Mouse (Mus musculus) layer of hippocampus, postnatal 14 days (tissue): ENCODE measurements around the gene Tmem164. TPM values are rescaled to one million over a fixed set of nuclear protein-coding genes. Genes with fewer than 3 reads are reported as not detected.
"Not testable (repeated sequence)": the region's sequence is repeated elsewhere in the genome, so short reads cannot be mapped to it uniquely, and the experiment has no call there.

Experiments used
- DNase-seq, 2 experiments: peaks; one replicate each; pipeline ENCODE4 v3.0.0; 2021 to 2022; ENCODE audit warnings: low spot score in 2 of 2, mixed read lengths in 1 of 2
- long read RNA-seq, 2 experiments: library from polyadenylated mRNA; stranded (forward); transcript quantifications; one replicate each; pipeline ENCODE4 v2.0.0; 2021
- total RNA-seq, 2 experiments: library from RNA; stranded (reverse); gene quantifications; 2 replicates each; pipeline ENCODE4 v1.2.3; 2021

The Tmem164 gene
- 10 to 100 TPM; 25.8 to 27.0 TPM for total RNA-seq
- long read RNA-seq, experiment 1, full-length matches to known transcripts: 5 of 26 reads
- long read RNA-seq, experiment 1, partial matches to known transcripts: 9 of 26 reads
- long read RNA-seq, experiment 1, other reads (novel, unspliced or antisense): 12 of 26 reads
- long read RNA-seq, experiment 2, full-length matches to known transcripts: 5 of 24 reads
- long read RNA-seq, experiment 2, partial matches to known transcripts: 9 of 24 reads
- long read RNA-seq, experiment 2, other reads (novel, unspliced or antisense): 10 of 24 reads

- peak; percentile 47 to 56 for DNase-seq
These were observed at the start of gene Tmem164 for GRCm38 (mm10) chrX:142681056-142681615. Tmem164 (plus strand) TSS chrX:142681406.

- DNase-seq: not testable (repeated sequence)
These were observed 48.2 kb upstream of the Tmem164 start for GRCm38 (mm10) chrX:142632990-142633389.

GRCm38 (mm10) chrX:142647202-142647601, 34.0 kb upstream of the Tmem164 start:
- no peak for DNase-seq

GRCm38 (mm10) chrX:142650117-142650764, 31.0 kb upstream of the Tmem164 start:
- peak in 1 of 2 experiments; percentile 26 for DNase-seq

GRCm38 (mm10) chrX:142664704-142665422, 16.3 kb upstream of the Tmem164 start:
- no peak for DNase-seq

- no peak for DNase-seq
These were observed 15.8 kb upstream of the Tmem164 start for GRCm38 (mm10) chrX:142665423-142665805.

- DNase-seq: no peak
These were observed 11.7 kb upstream of the Tmem164 start for GRCm38 (mm10) chrX:142669312-142670091.

- no peak for DNase-seq
These were observed 11.1 kb upstream of the Tmem164 start for GRCm38 (mm10) chrX:142670121-142670520.

GRCm38 (mm10) chrX:142671141-142671540, 10.1 kb upstream of the Tmem164 start:
- no peak for DNase-seq

- no peak for DNase-seq
These were observed 8.5 kb upstream of the Tmem164 start for GRCm38 (mm10) chrX:142672701-142673100.

GRCm38 (mm10) chrX:142677193-142677592, 4.0 kb upstream of the Tmem164 start:
- DNase-seq: no peak

- DNase-seq: no peak
These were observed 2.4 kb upstream of the Tmem164 start for GRCm38 (mm10) chrX:142678499-142679474.

GRCm38 (mm10) chrX:142679502-142680250, 1.5 kb upstream of the Tmem164 start:
- DNase-seq: no peak

- DNase-seq: no peak
These were observed 683 bp upstream of the Tmem164 start for GRCm38 (mm10) chrX:142680391-142681055.

- no peak for DNase-seq
These were observed 473 bp downstream of the Tmem164 start for GRCm38 (mm10) chrX:142681616-142682141.

GRCm38 (mm10) chrX:142682176-142682820, 1.1 kb downstream of the Tmem164 start:
- no peak for DNase-seq

GRCm38 (mm10) chrX:142682990-142683389, 1.8 kb downstream of the Tmem164 start:
- no peak for DNase-seq

- no peak for DNase-seq
These were observed 3.5 kb downstream of the Tmem164 start for GRCm38 (mm10) chrX:142684674-142685073.
